Mouse (Mus musculus): ENCODE results near the gene Sh3pxd2b. TPM values are rescaled to one million over a fixed set of nuclear protein-coding genes. Genes with fewer than 3 reads are reported as not detected.

Gene Sh3pxd2b
- polyA plus RNA-seq, 1 experiment = 48.4 TPM

- DNase-seq (ENCODE audit: low read depth) = peak; percentile 77
- no peak for TF ChIP-seq POLR2A (IDR thresholded peaks at IDR 0.05; ENCODE audit: borderline replicate concordance, extremely low read depth, insufficient read depth, insufficient read length, poor library complexity, severe bottlenecking)
- peak; percentile 47; the same call in 1 of the 2 replicates for TF ChIP-seq CTCF (IDR thresholded peaks at IDR 0.05; ENCODE audit: borderline replicate concordance, extremely low read depth, insufficient read depth, insufficient read length)
Observed at GRCm38 (mm10) chr11:32342770-32343191, 4.8 kb upstream of the Sh3pxd2b start.

- no peak for DNase-seq (ENCODE audit: low read depth)
- no peak for TF ChIP-seq CTCF (IDR thresholded peaks at IDR 0.05; ENCODE audit: borderline replicate concordance, extremely low read depth, insufficient read depth, insufficient read length)
- TF ChIP-seq POLR2A (IDR thresholded peaks at IDR 0.05; ENCODE audit: borderline replicate concordance, extremely low read depth, insufficient read depth, insufficient read length, poor library complexity, severe bottlenecking) = no peak
Observed at GRCm38 (mm10) chr11:32343350-32343749, 4.3 kb upstream of the Sh3pxd2b start.

GRCm38 (mm10) chr11:32345504-32346297 lies 1.9 kb upstream of the Sh3pxd2b start:
- TF ChIP-seq POLR2A (IDR thresholded peaks at IDR 0.05; ENCODE audit: borderline replicate concordance, extremely low read depth, insufficient read depth, insufficient read length, poor library complexity, severe bottlenecking) (no peak), CTCF (IDR thresholded peaks at IDR 0.05; ENCODE audit: borderline replicate concordance, extremely low read depth, insufficient read depth, insufficient read length) (no peak)
- no peak for DNase-seq (ENCODE audit: low read depth)

GRCm38 (mm10) chr11:32347264-32347606 lies 385 bp upstream of the Sh3pxd2b start:
- TF ChIP-seq POLR2A (IDR thresholded peaks at IDR 0.05; ENCODE audit: borderline replicate concordance, extremely low read depth, insufficient read depth, insufficient read length, poor library complexity, severe bottlenecking) (no peak; the same call in 1 of the 2 replicates), CTCF (IDR thresholded peaks at IDR 0.05; ENCODE audit: borderline replicate concordance, extremely low read depth, insufficient read depth, insufficient read length) (no peak)
- no peak for DNase-seq (ENCODE audit: low read depth)

- TF ChIP-seq CTCF (IDR thresholded peaks at IDR 0.05; ENCODE audit: borderline replicate concordance, extremely low read depth, insufficient read depth, insufficient read length) (no peak), POLR2A (IDR thresholded peaks at IDR 0.05; ENCODE audit: borderline replicate concordance, extremely low read depth, insufficient read depth, insufficient read length, poor library complexity, severe bottlenecking) (no peak)
- peak; percentile 52 for DNase-seq (ENCODE audit: low read depth)
Observed at GRCm38 (mm10) chr11:32348433-32349283, 1.0 kb downstream of the Sh3pxd2b start.

- TF ChIP-seq POLR2A (IDR thresholded peaks at IDR 0.05; ENCODE audit: borderline replicate concordance, extremely low read depth, insufficient read depth, insufficient read length, poor library complexity, severe bottlenecking) (no peak), CTCF (IDR thresholded peaks at IDR 0.05; ENCODE audit: borderline replicate concordance, extremely low read depth, insufficient read depth, insufficient read length) (no peak)
- DNase-seq (ENCODE audit: low read depth) = peak; percentile 27
Observed at GRCm38 (mm10) chr11:32349284-32349953, 1.8 kb downstream of the Sh3pxd2b start.

GRCm38 (mm10) chr11:32352946-32353345 lies 5.3 kb downstream of the Sh3pxd2b start:
- DNase-seq (ENCODE audit: low read depth) = no peak
- TF ChIP-seq POLR2A (IDR thresholded peaks at IDR 0.05; ENCODE audit: borderline replicate concordance, extremely low read depth, insufficient read depth, insufficient read length, poor library complexity, severe bottlenecking) = no peak
- no peak for TF ChIP-seq CTCF (IDR thresholded peaks at IDR 0.05; ENCODE audit: borderline replicate concordance, extremely low read depth, insufficient read depth, insufficient read length)

- no peak for DNase-seq (ENCODE audit: low read depth)
- TF ChIP-seq CTCF (IDR thresholded peaks at IDR 0.05; ENCODE audit: borderline replicate concordance, extremely low read depth, insufficient read depth, insufficient read length) (no peak), POLR2A (IDR thresholded peaks at IDR 0.05; ENCODE audit: borderline replicate concordance, extremely low read depth, insufficient read depth, insufficient read length, poor library complexity, severe bottlenecking) (no peak)
Observed at GRCm38 (mm10) chr11:32355377-32355776, 7.8 kb downstream of the Sh3pxd2b start.

GRCm38 (mm10) chr11:32357686-32358085 lies 10.1 kb downstream of the Sh3pxd2b start:
- no peak for TF ChIP-seq POLR2A (IDR thresholded peaks at IDR 0.05; ENCODE audit: borderline replicate concordance, extremely low read depth, insufficient read depth, insufficient read length, poor library complexity, severe bottlenecking)
- TF ChIP-seq CTCF (IDR thresholded peaks at IDR 0.05; ENCODE audit: borderline replicate concordance, extremely low read depth, insufficient read depth, insufficient read length) = no peak
- peak; percentile 33 for DNase-seq (ENCODE audit: low read depth)

GRCm38 (mm10) chr11:32358399-32358798 lies 10.8 kb downstream of the Sh3pxd2b start:
- no peak for DNase-seq (ENCODE audit: low read depth)
- no peak for TF ChIP-seq CTCF (IDR thresholded peaks at IDR 0.05; ENCODE audit: borderline replicate concordance, extremely low read depth, insufficient read depth, insufficient read length)
- TF ChIP-seq POLR2A (IDR thresholded peaks at IDR 0.05; ENCODE audit: borderline replicate concordance, extremely low read depth, insufficient read depth, insufficient read length, poor library complexity, severe bottlenecking) = no peak

- no peak for TF ChIP-seq CTCF (IDR thresholded peaks at IDR 0.05; ENCODE audit: borderline replicate concordance, extremely low read depth, insufficient read depth, insufficient read length)
- no peak for TF ChIP-seq POLR2A (IDR thresholded peaks at IDR 0.05; ENCODE audit: borderline replicate concordance, extremely low read depth, insufficient read depth, insufficient read length, poor library complexity, severe bottlenecking)
- DNase-seq (ENCODE audit: low read depth) = no peak
Observed at GRCm38 (mm10) chr11:32359566-32359965, 11.9 kb downstream of the Sh3pxd2b start.
